Mouse (Mus musculus): ENCODE data around the gene Camta1.

- TF ChIP-seq CTCF (IDR thresholded peaks at IDR 0.05; ENCODE audit: low read depth, low read length), result no peak
- no peak for TF ChIP-seq POLR2A (IDR thresholded peaks at IDR 0.05; ENCODE audit: borderline replicate concordance, low read depth, low read length)
These were observed 559.2 kb downstream of the Camta1 start for GRCm38 (mm10) chr4:151302195-151303126.

Measured in bone marrow macrophage, adult 2 months (primary cell).